Mouse (Mus musculus): ENCODE results near the gene 2210418O10Rik.
"Not testable (repeated sequence)": the region's sequence is repeated elsewhere in the genome, so short reads cannot be mapped to it uniquely, and the experiment has no call there.

Gene 2210418O10Rik

GRCm38 (mm10) chr2:176226269-176226668, at the start of gene 2210418O10Rik:
TSS of gene 2210418O10Rik (plus strand) at chr2:176226569.
- DNase-seq, result not testable (repeated sequence)

GRCm38 (mm10) chr2:176248519-176248918, 22.1 kb downstream of the 2210418O10Rik start:
- DNase-seq, result not testable (repeated sequence)

Data from thymus, postnatal 4 days (tissue).